Mouse (Mus musculus) neural tube, embryonic 13.5 days (tissue): ENCODE results near the gene Klrb1b. TPM values are rescaled to one million over a fixed set of nuclear protein-coding genes. Genes with fewer than 3 reads are reported as not detected.

Source experiments
- ATAC-seq: fragments of 200-750 bp; cut with Nextera tagmentation; 2 replicates; pipeline ENCODE4 v1.8.0; 2017; ENCODE audit warnings: low read depth, mild to moderate bottlenecking, moderate TSS enrichment, moderate library complexity
- H3K27ac ChIP-seq: fragments of 300-500 bp; sonication (generic); replicated peaks from 2 replicates; pipeline ENCODE4 v1.5.1; 2015; ENCODE audit warnings: moderate library complexity, mild to moderate bottlenecking, inconsistent platforms
- H3K27me3 ChIP-seq: fragments of 300-500 bp; sonication (generic); 2 replicates; pipeline ENCODE4 v1.6.1; 2015; ENCODE audit warnings: mild to moderate bottlenecking, inconsistent platforms
- H3K36me3 ChIP-seq: fragments of 300-500 bp; sonication (generic); 2 replicates; pipeline ENCODE4 v1.6.1; 2015; ENCODE audit warnings: mild to moderate bottlenecking, inconsistent platforms
- H3K4me1 ChIP-seq: fragments of 300-500 bp; sonication (generic); replicated peaks from 2 replicates; pipeline ENCODE4 v1.6.1; 2015; ENCODE audit warnings: inconsistent platforms
- H3K4me2 ChIP-seq: fragments of 300-500 bp; sonication (generic); 2 replicates; pipeline ENCODE4 v1.6.1; 2015; ENCODE audit warnings: inconsistent platforms, mild to moderate bottlenecking, moderate library complexity
- H3K4me3 ChIP-seq: fragments of 300-500 bp; sonication (generic); 2 replicates; pipeline ENCODE4 v1.5.1; 2015; ENCODE audit warnings: mild to moderate bottlenecking, inconsistent platforms
- H3K9ac ChIP-seq: fragments of 300-500 bp; sonication (generic); 2 replicates; pipeline ENCODE4 v1.6.1; 2015; ENCODE audit warnings: moderate library complexity, mild to moderate bottlenecking, inconsistent platforms
- H3K9me3 ChIP-seq: fragments of 300-500 bp; sonication (generic); 2 replicates; pipeline ENCODE4 v1.6.1; 2016; ENCODE audit warnings: inconsistent platforms
- WGBS: fragments of 180-500 bp; shearing (Covaris S2); methylation state at CpG from one replicate; pipeline ENCODE4 v1.1.7; 2015; 5-methylcytosine and 5-hydroxymethylcytosine counted together
- polyA plus RNA-seq: library from polyadenylated mRNA; unstranded; fragments of >200 nt; fragmentation: Nextera tagmentation; extraction: Ambion mirVana; gene quantifications from 2 replicates; pipeline ENCODE4 v1.2.1, GENCODE M21; 2015

Klrb1b gene
- polyA plus RNA-seq, result not detected in 2 replicates

GRCm38 (mm10) chr6:128826132-128826531 is at the start of gene Klrb1b, which contains the start of gene Gm44511:
Gene Klrb1b (minus strand): TSS chr6:128826331.
Gene Gm44511 (minus strand): TSS chr6:128826315.
- no peaks in the 10 kb centered on the region for H3K27me3 ChIP-seq
- H3K4me2 ChIP-seq, result no peak within 1 kb of the TSS
- WGBS, result 88% methylated on average over 6 of the region's 6 CpGs
- H3K4me1 ChIP-seq, result no peaks in the 10 kb centered on the region
- H3K9ac ChIP-seq, result no peak within 1 kb of the TSS
- H3K9me3 ChIP-seq, result no peaks in the 10 kb centered on the region
- no peak within 1 kb of the TSS for H3K4me3 ChIP-seq
- no peaks in the 10 kb centered on the region for H3K36me3 ChIP-seq
- ATAC-seq, result no peak
- H3K27ac ChIP-seq, result no peak within 1 kb of the TSS

GRCm38 (mm10) chr6:128871910-128872610 is 45.9 kb upstream of the Klrb1b start:
- H3K27me3 ChIP-seq, result no peaks in the 10 kb centered on the region
- 77% methylated on average over 1 of the region's 1 CpGs for WGBS
- H3K36me3 ChIP-seq, result no peaks in the 10 kb centered on the region
- H3K27ac ChIP-seq, result no peak overlapping the region
- H3K4me2 ChIP-seq, result no peak overlapping the region
- H3K9me3 ChIP-seq, result peaks cover 4% of the 10 kb centered on the region; the same call in 1 of the 2 replicates
- no peak overlapping the region for H3K9ac ChIP-seq
- H3K4me1 ChIP-seq, result no peaks in the 10 kb centered on the region
- ATAC-seq, result no peak
- H3K4me3 ChIP-seq, result no peak overlapping the region

GRCm38 (mm10) chr6:128868861-128869260 is 42.7 kb upstream of the Klrb1b start:
- no peak for ATAC-seq
- H3K9me3 ChIP-seq, result no peaks in the 10 kb centered on the region
- H3K9ac ChIP-seq, result no peak overlapping the region
- H3K27me3 ChIP-seq, result no peaks in the 10 kb centered on the region
- H3K4me3 ChIP-seq, result no peak overlapping the region
- WGBS, result 8% methylated on average over 3 of the region's 3 CpGs
- no peaks in the 10 kb centered on the region for H3K36me3 ChIP-seq
- no peak overlapping the region for H3K27ac ChIP-seq
- no peaks in the 10 kb centered on the region for H3K4me1 ChIP-seq
- H3K4me2 ChIP-seq, result no peak overlapping the region

GRCm38 (mm10) chr6:128857976-128858375 is 31.8 kb upstream of the Klrb1b start:
- H3K27ac ChIP-seq, result no peak overlapping the region
- H3K4me1 ChIP-seq, result peaks cover 5% of the 10 kb centered on the region; the same call in 1 of the 2 replicates
- no peak overlapping the region for H3K4me2 ChIP-seq
- no peak overlapping the region for H3K4me3 ChIP-seq
- no peak for ATAC-seq
- no peaks in the 10 kb centered on the region for H3K9me3 ChIP-seq
- no peaks in the 10 kb centered on the region for H3K36me3 ChIP-seq
- H3K9ac ChIP-seq, result no peak overlapping the region
- no peaks in the 10 kb centered on the region for H3K27me3 ChIP-seq
- 89% methylated on average over 2 of the region's 2 CpGs for WGBS

- no peak overlapping the region for H3K9ac ChIP-seq
- no peak overlapping the region for H3K4me3 ChIP-seq
- peaks cover 5% of the 10 kb centered on the region; the same call in 1 of the 2 replicates for H3K4me1 ChIP-seq
- H3K27ac ChIP-seq, result no peak overlapping the region
- no peaks in the 10 kb centered on the region for H3K9me3 ChIP-seq
- no peaks in the 10 kb centered on the region for H3K36me3 ChIP-seq
- 0 out of 2 replicates have a peak, but pooled peaks have one; percentile 38 for ATAC-seq
- no peak overlapping the region for H3K4me2 ChIP-seq
- no peaks in the 10 kb centered on the region for H3K27me3 ChIP-seq
- 61% methylated on average over 5 of the region's 5 CpGs for WGBS
Measured at GRCm38 (mm10) chr6:128856250-128856649, 30.1 kb upstream of the Klrb1b start.

- Histone ChIP-seq H3K27me3 (no peaks in the 10 kb centered on the region), H3K36me3 (no peaks in the 10 kb centered on the region), H3K4me1 (peaks cover 5% of the 10 kb centered on the region; the same call in 1 of the 2 replicates), H3K9me3 (no peaks in the 10 kb centered on the region), H3K4me3 (no peak overlapping the region), H3K9ac (no peak overlapping the region), H3K4me2 (no peak overlapping the region), H3K27ac (no peak overlapping the region)
- ATAC-seq, result no peak
- WGBS, result 67% methylated on average over 1 of the region's 1 CpGs
Measured at GRCm38 (mm10) chr6:128855477-128855876, 29.3 kb upstream of the Klrb1b start.

GRCm38 (mm10) chr6:128854895-128855294 is 28.8 kb upstream of the Klrb1b start:
- Histone ChIP-seq H3K4me3 (no peak overlapping the region), H3K4me1 (peaks cover 5% of the 10 kb centered on the region; the same call in 1 of the 2 replicates), H3K36me3 (no peaks in the 10 kb centered on the region), H3K27ac (no peak overlapping the region), H3K27me3 (no peaks in the 10 kb centered on the region), H3K9ac (no peak overlapping the region), H3K9me3 (no peaks in the 10 kb centered on the region), H3K4me2 (no peak overlapping the region)
- ATAC-seq, result no peak
- 100% methylated on average over 3 of the region's 3 CpGs for WGBS

- Histone ChIP-seq H3K4me1 (peaks cover 5% of the 10 kb centered on the region; the same call in 1 of the 2 replicates), H3K9me3 (no peaks in the 10 kb centered on the region), H3K4me3 (no peak overlapping the region), H3K36me3 (no peaks in the 10 kb centered on the region), H3K4me2 (peak overlapping the region; percentile 29), H3K9ac (no peak overlapping the region), H3K27ac (no peak overlapping the region), H3K27me3 (no peaks in the 10 kb centered on the region)
- peak; percentile 74 for ATAC-seq
- 48% methylated on average over 12 of the region's 12 CpGs for WGBS
Measured at GRCm38 (mm10) chr6:128854024-128854820, 28.1 kb upstream of the Klrb1b start.

GRCm38 (mm10) chr6:128852766-128853165 is 26.6 kb upstream of the Klrb1b start:
- no peak overlapping the region for H3K4me3 ChIP-seq
- no peaks in the 10 kb centered on the region for H3K27me3 ChIP-seq
- no peaks in the 10 kb centered on the region for H3K9me3 ChIP-seq
- H3K36me3 ChIP-seq, result no peaks in the 10 kb centered on the region
- no peak overlapping the region for H3K4me2 ChIP-seq
- no peak overlapping the region for H3K27ac ChIP-seq
- H3K9ac ChIP-seq, result no peak overlapping the region
- ATAC-seq, result no peak
- peaks cover 5% of the 10 kb centered on the region; the same call in 1 of the 2 replicates for H3K4me1 ChIP-seq
- WGBS, result 90% methylated on average over 3 of the region's 3 CpGs

GRCm38 (mm10) chr6:128851151-128851550 is 25.0 kb upstream of the Klrb1b start:
- H3K9me3 ChIP-seq, result no peaks in the 10 kb centered on the region
- no peak overlapping the region for H3K27ac ChIP-seq
- H3K4me1 ChIP-seq, result peaks cover 5% of the 10 kb centered on the region; the same call in 1 of the 2 replicates
- H3K27me3 ChIP-seq, result no peaks in the 10 kb centered on the region
- ATAC-seq, result no peak
- 86% methylated on average over 2 of the region's 2 CpGs for WGBS
- no peak overlapping the region for H3K4me2 ChIP-seq
- H3K36me3 ChIP-seq, result no peaks in the 10 kb centered on the region
- H3K4me3 ChIP-seq, result no peak overlapping the region
- no peak overlapping the region for H3K9ac ChIP-seq

- Histone ChIP-seq H3K36me3 (no peaks in the 10 kb centered on the region), H3K4me3 (no peak overlapping the region), H3K27me3 (no peaks in the 10 kb centered on the region), H3K27ac (no peak overlapping the region), H3K9me3 (no peaks in the 10 kb centered on the region), H3K4me2 (no peak overlapping the region), H3K4me1 (peaks cover 5% of the 10 kb centered on the region; the same call in 1 of the 2 replicates), H3K9ac (no peak overlapping the region)
- WGBS, result 88% methylated on average over 2 of the region's 2 CpGs
- ATAC-seq, result no peak
Measured at GRCm38 (mm10) chr6:128850671-128851070, 24.5 kb upstream of the Klrb1b start.

GRCm38 (mm10) chr6:128849902-128850301 is 23.8 kb upstream of the Klrb1b start:
- ATAC-seq, result no peak
- Histone ChIP-seq H3K27me3 (no peaks in the 10 kb centered on the region), H3K4me2 (no peak overlapping the region), H3K27ac (no peak overlapping the region), H3K9ac (no peak overlapping the region), H3K4me1 (peaks cover 5% of the 10 kb centered on the region), H3K9me3 (no peaks in the 10 kb centered on the region), H3K36me3 (no peaks in the 10 kb centered on the region), H3K4me3 (no peak overlapping the region)
- 56% methylated on average over 2 of the region's 2 CpGs for WGBS
